ENCODE assay signal across 20 mouse cellular contexts in genomic region chr5:101816822-101817221, GRCm38 (mm10). TPM values are rescaled to one million over a fixed set of nuclear protein-coding genes. Genes with fewer than 3 reads are reported as not detected.
A peak's percentile ranks its signal among the peaks of the same experiment; 100 is the strongest.
DNase-seq lines count a peak whose midpoint lies in the region; ATAC-seq and TF ChIP-seq lines count a peak whose summit lies in the region.
"Had no signal": no experiment of that assay in that cellular context is flagged by ENCODE, and none has a peak within 500 bp of the region (broad histone marks: within the 10 kb centered on the region; RNA-seq: fewer than 3 reads in every experiment).

No protein-coding gene starts in this region.

- TF ChIP-seq RAD21 in MEL (IDR thresholded peaks at IDR 0.05; ENCODE audit: low read depth, low read length), result no peak

- no peak overlapping the region for H3K4me3 ChIP-seq in heart, embryonic 12.5 days
- no peak overlapping the region for H3K4me3 ChIP-seq in heart, adult 2 months
- no peak overlapping the region for H3K4me3 ChIP-seq in kidney, embryonic 16.5 days (ENCODE audit: low read length)
- no peak overlapping the region for H3K4me3 ChIP-seq in MEL (ENCODE audit: control insufficient read depth in 1 of 2, insufficient read depth in 1 of 2, low read depth in 2 of 2, low read length in 2 of 2)
- H3K4me3 ChIP-seq: hindbrain, embryonic 15.5 days; liver, embryonic 15.5 days; midbrain, embryonic 13.5 days had no signal

- no peak overlapping the region for H3K9ac ChIP-seq in heart, embryonic 12.5 days
- H3K9ac ChIP-seq in heart, adult 2 months (ENCODE audit: low read depth, low read length), result no peak overlapping the region
- no peak overlapping the region for H3K9ac ChIP-seq in kidney, embryonic 16.5 days (replicated peaks; ENCODE audit: low read length)
- no peak overlapping the region for H3K9ac ChIP-seq in MEL (ENCODE audit: control insufficient read depth, low read depth, low read length, poor library complexity, severe bottlenecking)
- H3K9ac ChIP-seq: hindbrain, embryonic 15.5 days; liver, embryonic 15.5 days; midbrain, embryonic 13.5 days had no signal

- TF ChIP-seq EP300 in heart, adult 2 months (IDR thresholded peaks at IDR 0.05; ENCODE audit: insufficient read depth, low read depth, low read length), result no peak
- TF ChIP-seq EP300 in MEL (IDR thresholded peaks at IDR 0.05; ENCODE audit: low read depth in 1 of 2, low read length in 2 of 2), result no peak

- H3K79me2 ChIP-seq in heart, adult 2 months (replicated peaks; ENCODE audit: control insufficient read depth, insufficient read depth, low read length), result no peaks in the 10 kb centered on the region
- H3K79me2 ChIP-seq in MEL (ENCODE audit: control insufficient read depth, insufficient read depth, low read length, poor library complexity), result no peaks in the 10 kb centered on the region

- no peak overlapping the region for H3K4me2 ChIP-seq in heart, embryonic 12.5 days
- H3K4me2 ChIP-seq in kidney, embryonic 16.5 days (replicated peaks; ENCODE audit: low read depth, low read length), result no peak overlapping the region
- H3K4me2 ChIP-seq: hindbrain, embryonic 15.5 days; liver, embryonic 15.5 days; midbrain, embryonic 13.5 days had no signal

- 57% methylated on average over 7 of the region's 7 CpGs for WGBS in heart, embryonic 12.5 days
- WGBS in heart, adult 2 months, result 58% methylated on average over 7 of the region's 7 CpGs
- 32% methylated on average over 7 of the region's 7 CpGs for WGBS in kidney, embryonic 16.5 days

- TF ChIP-seq CTCF in heart, adult 2 months (IDR thresholded peaks at IDR 0.05), result no peak
- TF ChIP-seq CTCF in MEL (IDR thresholded peaks at IDR 0.05 in 2 of 3, conservative IDR thresholded peaks at IDR 0.05 in 1 of 3; ENCODE audit: control insufficient read depth in 1 of 3, insufficient read depth in 1 of 3, low read depth in 2 of 3, low read length in 3 of 3, poor library complexity in 1 of 3, severe bottlenecking in 1 of 3), result no peak

- peaks cover 8% of the 10 kb centered on the region for H3K27me3 ChIP-seq in heart, embryonic 12.5 days (replicated peaks)
- no peaks in the 10 kb centered on the region for H3K27me3 ChIP-seq in heart, adult 2 months (ENCODE audit: control insufficient read depth, insufficient read depth, low read length)
- no peaks in the 10 kb centered on the region for H3K27me3 ChIP-seq in kidney, embryonic 16.5 days (ENCODE audit: insufficient read depth, low read length)
- no peaks in the 10 kb centered on the region; a peak in 1 of 4 replicates for H3K27me3 ChIP-seq in MEL (ENCODE audit: control insufficient read depth in 1 of 2, insufficient read depth in 2 of 2, low read length in 2 of 2)
- H3K27me3 ChIP-seq: midbrain, embryonic 13.5 days had no signal

- intact Hi-C loops in heart, adult 2 months (cut with DNase I), result no loop called here

- H3K27ac ChIP-seq in heart, embryonic 12.5 days (ENCODE audit: poor library complexity, severe bottlenecking), result peak overlapping the region; percentile 30; the same call in 1 of the 2 replicates
- H3K27ac ChIP-seq in heart, adult 2 months, result no peak overlapping the region
- peak overlapping the region; percentile 53 for H3K27ac ChIP-seq in kidney, embryonic 16.5 days (ENCODE audit: low read length)
- no peak overlapping the region for H3K27ac ChIP-seq in MEL (ENCODE audit: control insufficient read depth, low read depth, low read length)
- H3K27ac ChIP-seq: hindbrain, embryonic 15.5 days; liver, embryonic 15.5 days; midbrain, embryonic 13.5 days; stomach, postnatal 0 days had no signal

- no peak for TF ChIP-seq POLR2A in heart, adult 2 months (IDR thresholded peaks at IDR 0.05; ENCODE audit: insufficient read depth, low read depth, low read length)
- TF ChIP-seq POLR2A in MEL (IDR thresholded peaks at IDR 0.05; ENCODE audit: control insufficient read depth in 1 of 2, insufficient read depth in 1 of 2, low read depth in 1 of 2, low read length in 2 of 2, poor library complexity in 1 of 2), result no peak

- no peak for DNase-seq in heart, adult 2 months
- no peak for DNase-seq in kidney, adult 18-20 months
- peak; percentile 12 for DNase-seq in MEL (ENCODE audit: low read depth, low spot score)
- no peak for DNase-seq in c-Kit-positive CD71-positive TER-119-positive erythroid progenitor cells, embryonic 14.5 days (ENCODE audit: low spot score)
- DNase-seq in cerebellum, postnatal 10 days, result no peak
- DNase-seq: adrenal gland, adult 8-10 months; B cell, adult 2 months; cerebellum, adult 9-11 months; layer of hippocampus, postnatal 36 days; left cerebral cortex, postnatal 4 days; lung, postnatal 14 days; thymus, postnatal 25 days had no signal

- peaks cover 24% of the 10 kb centered on the region for H3K4me1 ChIP-seq in heart, embryonic 12.5 days (replicated peaks)
- H3K4me1 ChIP-seq in heart, adult 2 months (ENCODE audit: control insufficient read depth, insufficient read depth, low read length), result no peaks in the 10 kb centered on the region
- H3K4me1 ChIP-seq in kidney, embryonic 16.5 days (ENCODE audit: insufficient read depth, low read length), result peaks cover 38% of the 10 kb centered on the region
- H3K4me1 ChIP-seq in MEL (ENCODE audit: control insufficient read depth in 1 of 2, insufficient read depth in 2 of 2, low read length in 2 of 2), result peaks cover 0 to 3% of the 10 kb centered on the region in 2 experiments; a peak in 1 of 4 replicates
- H3K4me1 ChIP-seq: hindbrain, embryonic 15.5 days; liver, embryonic 15.5 days; midbrain, embryonic 13.5 days had no signal

- ATAC-seq in heart, embryonic 12.5 days (ENCODE audit: insufficient number of reproducible peaks, low FRiP score), result peak; percentile 27; the same call in 1 of the 2 replicates
- ATAC-seq in kidney, embryonic 16.5 days (ENCODE audit: low FRiP score, low TSS enrichment), result peak; percentile 88
- 0 out of 2 replicates have a peak, but pooled peaks have one; percentile 36 for ATAC-seq in megakaryocyte-erythroid progenitor cell, adult 5-6 weeks (replicated peaks; ENCODE audit: low FRiP score, low TSS enrichment, poor library complexity, severe bottlenecking)
- ATAC-seq: forebrain, embryonic 14.5 days; midbrain, embryonic 13.5 days had no signal

- H3K36me3 ChIP-seq in heart, embryonic 12.5 days, result no peaks in the 10 kb centered on the region
- H3K36me3 ChIP-seq in heart, adult 2 months (ENCODE audit: control insufficient read depth, insufficient read depth, low read length), result no peaks in the 10 kb centered on the region
- no peaks in the 10 kb centered on the region for H3K36me3 ChIP-seq in kidney, embryonic 16.5 days (ENCODE audit: insufficient read depth, low read length)
- H3K36me3 ChIP-seq in MEL (ENCODE audit: control insufficient read depth in 1 of 2, insufficient read depth in 2 of 2, low read length in 2 of 2), result no peaks in the 10 kb centered on the region
- H3K36me3 ChIP-seq: hindbrain, embryonic 15.5 days; liver, embryonic 15.5 days; midbrain, embryonic 13.5 days had no signal

- H3K9me3 ChIP-seq in heart, embryonic 12.5 days (replicated peaks), result no peaks in the 10 kb centered on the region
- H3K9me3 ChIP-seq in kidney, embryonic 16.5 days (ENCODE audit: low read length), result no peaks in the 10 kb centered on the region
- H3K9me3 ChIP-seq in MEL (replicated peaks; ENCODE audit: insufficient read depth, low read length), result no peaks in the 10 kb centered on the region
- H3K9me3 ChIP-seq: hindbrain, embryonic 15.5 days; liver, embryonic 15.5 days; midbrain, embryonic 13.5 days had no signal

TF ChIP-seq in MEL, 35 proteins besides CTCF, POLR2A, EP300 and RAD21:
- TF ChIP-seq SMC3 (IDR thresholded peaks at IDR 0.05; ENCODE audit: low read depth, low read length), result no peak
- no peak for TF ChIP-seq TAL1 (IDR thresholded peaks at IDR 0.05; ENCODE audit: low read length)
- no peak for TF ChIP-seq USF1 (IDR thresholded peaks at IDR 0.05; ENCODE audit: low read depth, low read length)
- no peak for TF ChIP-seq ZC3H11A (IDR thresholded peaks at IDR 0.05; ENCODE audit: low read depth, low read length)
- no peak for TF ChIP-seq ZKSCAN1 (IDR thresholded peaks at IDR 0.05; ENCODE audit: low read depth, low read length)
- no peak for TF ChIP-seq TCF12 (IDR thresholded peaks at IDR 0.05; ENCODE audit: low read depth, low read length)
- no peak for TF ChIP-seq NRF1 (IDR thresholded peaks at IDR 0.05; ENCODE audit: insufficient read depth, low read depth, low read length, poor library complexity, severe bottlenecking)
- no peak for TF ChIP-seq MXI1 (IDR thresholded peaks at IDR 0.05; ENCODE audit: low read depth, low read length)
- no peak for TF ChIP-seq UBTF (IDR thresholded peaks at IDR 0.05; ENCODE audit: borderline replicate concordance, insufficient read depth, low read depth, low read length)
- TF ChIP-seq ELF1 (IDR thresholded peaks at IDR 0.05; ENCODE audit: low read depth, low read length), result no peak
- no peak for TF ChIP-seq HCFC1 (IDR thresholded peaks at IDR 0.05; ENCODE audit: low read depth, low read length)
- TF ChIP-seq POLR2AphosphoS2 (IDR thresholded peaks at IDR 0.05; ENCODE audit: low read length), result no peak
- TF ChIP-seq MYB (IDR thresholded peaks at IDR 0.05; ENCODE audit: low read depth, low read length), result no peak
- no peak for TF ChIP-seq MYC (IDR thresholded peaks at IDR 0.05; ENCODE audit: low read depth, low read length)

RNA-seq across cellular contexts. Expression of gene Cds1, which starts 51.9 kb away (rescaled TPM):
- polyA plus RNA-seq in heart, embryonic 12.5 days (2016; fragmentation: Nextera tagmentation; extraction: Ambion mirVana), result 0.42 and 0.75 TPM in 2 replicates
- total RNA-seq in heart, adult 2 months (2021), result 10 to 100 TPM; 17.3 to 20.9 TPM
- polyA plus RNA-seq in heart, adult 2 months (2012; rRNA removed), result 3.2 and 4.2 TPM in 2 replicates
- 15.8 and 16.0 TPM in 2 replicates for polyA plus RNA-seq in kidney, embryonic 16.5 days (2015; fragmentation: Nextera tagmentation; extraction: Ambion mirVana)
- total RNA-seq in MEL (2012; rRNA removed), result not detected in 2 replicates
- not detected for polyA plus RNA-seq in MEL (2012; ENCODE audit: insufficient read depth in 1 of 2, insufficient read length in 2 of 2, low read depth in 1 of 2, low replicate concordance in 2 of 2, missing spikeins in 1 of 2)
- total RNA-seq in megakaryocyte-erythroid progenitor cell, adult 5-6 weeks (2014; fragmentation: Nextera tagmentation), result not detected in 2 replicates
- total RNA-seq in megakaryocyte-erythroid progenitor cell, adult 5-6 weeks (2017), result 0.23 TPM in 1 of 2 replicates, not detected in the other

Comparison
In these comparisons a context has a peak if more than half of its experiments do, and no peak if none do; other contexts are left out.
1. H3K27ac ChIP-seq: peak in heart, embryonic 12.5 days (single experiment) and kidney, embryonic 16.5 days (single experiment); none in heart, adult 2 months (single experiment) and MEL (single experiment).
2. ATAC-seq: peak in every context shown above with its lines; median percentile 88 in kidney, embryonic 16.5 days; 36 in megakaryocyte-erythroid progenitor cell, adult 5-6 weeks; 27 in heart, embryonic 12.5 days.